Mouse (Mus musculus) bone marrow macrophage, adult 2 months (primary cell): ENCODE data around the gene Abcg1.

Experiments
- CTCF ChIP-seq: IDR thresholded peaks from 2 replicates; pipeline ENCODE4 v1.5.1; 2012; ENCODE audit warnings: low read depth, mild to moderate bottlenecking, low read length, moderate library complexity
- POLR2A ChIP-seq: IDR thresholded peaks from 2 replicates; pipeline ENCODE4 v1.6.1; 2012; ENCODE audit warnings: mild to moderate bottlenecking, low read depth, low read length, borderline replicate concordance

DNA sequence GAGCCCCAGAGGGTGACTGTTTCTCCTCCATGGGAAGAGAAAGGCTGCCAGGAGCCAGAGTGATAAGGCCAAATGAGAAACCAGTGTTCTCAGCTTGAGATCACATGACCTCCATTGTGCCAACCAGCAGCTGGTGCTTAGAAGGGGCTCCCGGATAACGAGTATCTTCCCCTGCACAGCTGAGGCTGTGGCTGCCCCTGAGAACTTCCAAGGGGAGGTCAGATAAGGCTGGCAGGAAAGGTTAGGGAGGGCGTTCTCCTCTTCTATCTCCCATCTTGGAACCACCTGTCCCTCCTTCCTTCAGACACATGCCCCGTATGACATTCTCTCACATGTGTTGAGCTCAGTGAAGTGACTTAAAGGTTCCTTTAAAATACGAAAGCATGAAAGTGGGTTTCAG lies 23.3 kb upstream of the Abcg1 start:
- TF ChIP-seq CTCF, result no peak
- no peak for TF ChIP-seq POLR2A
